Mouse (Mus musculus): ENCODE data around the gene Sav1.

GRCm38 (mm10) chr12:69945861-69946260 lies 40.9 kb downstream of the Sav1 start:
- no peak for TF ChIP-seq CTCF (IDR thresholded peaks at IDR 0.05; ENCODE audit: low read depth, low read length)
- no peak for TF ChIP-seq POLR2A (IDR thresholded peaks at IDR 0.05; ENCODE audit: insufficient read depth, low read length)
- TF ChIP-seq EP300 (IDR thresholded peaks at IDR 0.05; ENCODE audit: insufficient read depth, low read depth, low read length) = no peak
